Mouse (Mus musculus): Measurements from ENCODE around the gene Mrps9.

DNA sequence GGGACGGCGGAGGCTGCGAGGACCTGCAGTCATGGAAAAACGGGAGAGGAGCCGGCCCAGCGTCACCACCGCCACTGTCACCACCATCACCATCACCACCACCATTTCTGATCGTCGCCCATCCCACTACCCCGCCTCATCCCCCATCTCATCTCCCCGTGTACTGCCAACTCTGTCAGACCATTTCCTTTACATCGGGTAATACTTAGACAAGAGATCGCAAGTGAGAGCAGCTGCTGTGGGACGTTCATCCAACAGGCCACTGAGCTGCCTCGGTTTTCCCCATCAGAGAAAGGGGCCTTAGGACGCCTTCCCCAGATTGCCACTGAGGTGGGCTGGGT lies 102.4 kb downstream of the Mrps9 start:
- TF ChIP-seq CTCF (IDR thresholded peaks at IDR 0.05; ENCODE audit: borderline replicate concordance, insufficient read depth, low read length) (no peak), POLR2A (IDR thresholded peaks at IDR 0.05; ENCODE audit: low read depth, low read length) (no peak)

Data from embryonic fibroblast, embryonic 13.5 days (primary cell).